Mouse (Mus musculus): Measurements from ENCODE around the gene Pakap. TPM values are rescaled to one million over a fixed set of nuclear protein-coding genes. Genes with fewer than 3 reads are reported as not detected.
A peak's percentile ranks its signal among the peaks of the same experiment; 100 is the strongest.
"Not testable (repeated sequence)": the region's sequence is repeated elsewhere in the genome, so short reads cannot be mapped to it uniquely, and the experiment has no call there.

The Pakap gene
- total RNA-seq, 2 experiments from 2014 or later: 6.7 to 7.0 TPM

DNA sequence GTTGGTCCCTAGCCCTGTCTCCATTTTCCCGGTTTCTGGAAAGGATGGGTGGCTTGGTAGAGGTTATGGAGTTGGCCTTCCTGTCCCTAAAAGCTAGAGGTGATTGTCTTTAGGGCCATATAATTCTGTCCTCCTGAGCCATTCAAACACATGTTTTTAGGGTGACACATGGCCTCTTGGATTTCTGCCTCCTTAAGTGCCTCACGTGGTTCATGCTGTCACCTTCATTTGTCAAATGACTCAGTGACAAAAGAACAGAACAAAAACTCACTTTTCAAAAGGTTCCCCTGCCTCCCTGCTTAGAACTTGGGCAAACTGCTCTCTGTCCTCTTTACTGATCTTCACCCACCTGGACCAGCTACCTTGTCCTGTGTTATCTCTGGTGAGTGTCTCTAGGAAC is 317.2 kb downstream of the Pakap start:
- DNase-seq: no peak

- no peak for DNase-seq
Measured at GRCm38 (mm10) chr4:57886066-57886887, 318.3 kb downstream of the Pakap start.

- no peak for DNase-seq
Measured at GRCm38 (mm10) chr4:57886888-57887230, 318.9 kb downstream of the Pakap start.

DNA sequence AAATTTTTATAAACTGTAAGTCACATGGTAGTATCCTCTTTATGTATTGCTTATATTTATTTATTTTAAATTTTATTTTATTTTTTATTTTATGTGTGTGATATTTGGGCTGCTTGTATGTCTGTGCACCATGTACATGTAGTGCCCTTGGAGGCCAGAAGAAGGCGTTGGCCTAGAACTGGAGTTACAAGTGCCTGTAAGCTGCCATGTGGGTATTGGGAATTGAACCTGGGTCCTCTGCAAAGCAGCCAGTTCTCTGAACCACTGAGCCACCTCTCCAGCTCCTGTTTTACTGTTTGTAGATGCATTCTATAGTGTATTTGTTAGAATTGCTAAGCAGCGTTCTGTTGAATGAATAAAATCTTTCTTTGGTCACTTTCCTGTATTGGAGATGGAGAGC is 320.3 kb downstream of the Pakap start:
- DNase-seq: no peak

DNA sequence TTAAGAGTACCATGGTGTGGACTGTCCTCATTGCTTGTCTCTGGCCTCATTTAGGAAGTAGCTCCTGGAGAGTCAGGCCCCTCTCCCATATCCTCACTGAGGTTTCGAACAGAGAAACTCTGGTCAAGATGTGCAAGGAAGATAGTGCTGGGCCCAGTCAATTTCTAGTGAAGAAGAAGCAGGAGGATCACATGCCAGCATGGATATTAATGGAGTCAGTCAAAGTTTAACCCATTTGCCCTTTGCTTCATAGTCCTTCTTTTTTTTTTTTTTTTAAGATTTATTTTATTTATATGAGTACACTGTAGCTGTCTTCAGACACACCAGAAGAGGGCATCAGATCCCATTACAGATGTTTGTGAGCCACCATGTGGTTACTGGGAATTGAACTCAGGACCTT is 321.0 kb downstream of the Pakap start:
- DNase-seq: not testable (repeated sequence)

DNA sequence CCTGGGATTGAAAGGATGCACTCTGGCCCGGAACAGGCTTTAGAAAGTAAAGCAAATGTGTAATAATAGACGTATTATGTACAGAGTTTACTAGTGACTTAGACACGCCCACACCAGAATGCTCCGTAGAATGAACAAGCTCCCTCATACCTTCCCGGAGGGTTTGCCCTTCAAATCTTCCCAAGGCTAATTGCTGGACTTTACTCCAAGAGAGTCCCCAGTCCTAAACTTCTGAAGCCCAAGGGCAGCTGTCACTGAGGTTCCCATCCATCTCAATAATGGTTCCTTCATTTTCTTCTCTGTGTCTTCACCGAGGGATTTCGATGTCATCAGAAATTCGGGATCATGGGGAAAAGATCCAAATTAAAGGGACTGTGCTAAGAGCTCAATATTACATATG is 321.8 kb downstream of the Pakap start:
- DNase-seq: no peak

DNA sequence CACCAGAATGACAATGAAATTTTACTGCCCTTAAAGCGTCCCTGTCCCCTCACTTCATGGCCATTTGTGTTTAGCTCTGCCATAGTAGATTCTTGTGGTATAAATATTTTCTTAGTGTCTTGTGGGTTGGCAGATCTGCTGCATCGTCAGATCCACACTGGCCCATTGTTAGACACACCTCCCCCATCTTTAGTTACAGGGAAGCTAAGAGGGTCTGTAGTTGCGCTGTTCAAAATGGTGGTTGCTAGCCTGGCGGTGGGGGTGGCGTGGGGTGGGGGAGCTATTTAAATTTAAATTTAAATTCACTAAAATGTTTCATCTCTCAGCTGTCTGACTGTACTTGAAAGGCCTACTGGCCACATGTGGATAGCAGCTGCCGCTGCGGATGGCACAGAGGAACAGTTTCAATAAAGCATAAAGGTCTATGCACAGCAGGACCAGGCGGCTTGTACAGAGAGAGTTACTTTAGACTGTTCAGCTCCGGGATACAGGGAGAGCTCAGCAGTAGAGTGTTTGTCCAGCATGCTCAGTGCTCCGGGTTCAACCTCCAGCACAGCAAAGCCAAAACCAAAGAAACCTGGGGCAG is 324.1 kb downstream of the Pakap start:
- DNase-seq: no peak

GRCm38 (mm10) chr4:57895140-57895539 is 327.2 kb downstream of the Pakap start:
- no peak for DNase-seq

- DNase-seq: no peak
Measured at GRCm38 (mm10) chr4:57895902-57896301, 327.9 kb downstream of the Pakap start.

DNA sequence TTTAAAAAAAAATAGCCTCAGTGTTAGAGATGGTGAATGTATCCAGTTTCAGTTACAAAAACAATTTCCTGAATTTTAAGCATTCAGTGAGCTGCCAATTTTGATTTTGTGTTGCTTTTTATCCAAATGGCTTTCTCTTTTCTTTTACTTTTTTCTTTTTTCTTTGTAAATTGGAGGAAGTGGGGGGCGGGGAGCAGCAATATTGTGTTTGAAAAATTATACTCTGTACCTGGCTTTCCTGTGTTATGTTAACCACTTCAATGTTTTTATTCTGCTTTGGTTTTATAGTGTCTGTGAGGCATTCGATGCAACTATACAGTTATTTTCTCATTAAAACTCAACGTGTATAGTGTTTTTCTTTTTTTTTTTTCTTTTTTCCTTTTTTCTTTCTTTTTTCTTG is 328.7 kb downstream of the Pakap start:
- no peak for DNase-seq

DNA sequence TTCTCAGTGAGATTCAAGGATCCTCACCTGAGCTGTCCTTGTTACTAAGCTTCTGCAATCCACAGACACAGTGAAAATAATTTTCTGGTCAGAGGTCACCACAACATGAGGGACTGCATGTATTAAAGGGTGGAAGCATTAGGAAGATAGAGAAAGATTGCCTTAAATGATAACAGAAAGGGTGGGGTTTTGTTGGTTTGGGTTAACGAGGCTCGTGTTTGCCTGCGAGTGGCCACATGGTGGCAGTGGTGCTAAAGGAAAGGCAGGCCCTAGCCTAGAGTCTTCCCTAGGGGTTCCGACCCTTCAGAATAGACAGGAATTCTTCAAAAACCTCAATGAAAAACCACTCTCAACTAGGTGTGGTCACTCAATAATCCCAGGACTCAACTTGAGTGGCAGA is 333.2 kb downstream of the Pakap start:
- DNase-seq: no peak

- no peak for DNase-seq
Measured at GRCm38 (mm10) chr4:57902619-57903018, 334.6 kb downstream of the Pakap start.

- DNase-seq: no peak
Measured at GRCm38 (mm10) chr4:57904211-57904610, 336.2 kb downstream of the Pakap start.

DNA sequence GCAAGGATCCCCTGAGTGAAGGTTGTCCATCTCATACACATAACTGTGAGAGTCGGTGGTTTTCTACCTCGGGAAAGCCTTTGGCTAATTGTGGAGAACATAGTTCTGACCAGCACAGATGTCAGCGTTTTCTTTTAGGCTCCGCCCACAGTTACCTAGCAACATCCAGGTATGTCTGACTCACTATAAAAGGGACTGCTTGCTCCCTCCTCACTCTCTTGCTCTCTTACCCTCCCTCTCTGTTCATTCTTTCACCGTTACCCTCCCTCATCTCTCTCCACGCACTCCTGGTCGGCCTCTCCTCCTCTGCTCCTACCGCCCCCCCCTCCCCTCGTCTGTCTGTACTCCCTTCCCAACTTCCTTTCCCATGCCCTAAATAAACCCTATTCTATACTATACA is 336.7 kb downstream of the Pakap start:
- no peak for DNase-seq

DNA sequence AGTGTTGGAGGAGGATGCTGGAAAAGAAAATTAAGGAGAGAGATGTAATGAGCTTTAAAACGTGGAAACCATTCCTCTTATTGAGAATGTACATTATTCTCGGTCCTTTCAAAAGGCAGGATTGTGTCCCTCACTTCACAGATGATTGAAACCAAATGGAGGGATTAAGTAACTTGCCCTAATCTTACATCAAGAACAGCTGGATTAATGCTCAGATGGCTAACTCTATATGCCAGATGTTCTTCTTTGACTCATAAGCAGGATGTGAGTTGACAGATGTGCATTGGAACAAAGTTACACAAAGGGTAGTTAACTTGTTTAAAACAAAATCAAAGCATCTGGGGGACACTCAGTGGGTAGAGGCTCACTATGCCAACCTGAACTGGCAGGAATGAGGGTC is 338.7 kb downstream of the Pakap start:
- DNase-seq: no peak

DNA sequence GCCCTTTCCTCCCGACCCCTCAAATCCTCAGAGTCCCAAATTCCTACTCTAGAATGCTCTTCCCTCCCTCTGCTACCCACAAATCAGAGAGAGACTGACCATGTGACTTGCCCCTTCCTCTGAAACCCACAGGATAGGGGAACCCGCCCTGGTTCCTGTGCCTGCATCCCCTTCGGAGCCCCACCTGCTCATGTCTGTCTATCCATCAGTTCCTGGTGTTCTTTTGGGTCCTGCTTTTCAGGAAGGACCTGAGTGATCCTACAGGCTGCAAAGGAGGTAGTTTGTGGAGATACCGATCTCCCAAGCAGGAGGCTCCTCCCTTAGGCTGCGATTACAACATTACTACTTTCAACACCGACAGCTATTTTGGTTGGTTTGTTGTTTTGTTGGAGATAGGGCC is 340.9 kb downstream of the Pakap start:
- DNase-seq: no peak

DNA sequence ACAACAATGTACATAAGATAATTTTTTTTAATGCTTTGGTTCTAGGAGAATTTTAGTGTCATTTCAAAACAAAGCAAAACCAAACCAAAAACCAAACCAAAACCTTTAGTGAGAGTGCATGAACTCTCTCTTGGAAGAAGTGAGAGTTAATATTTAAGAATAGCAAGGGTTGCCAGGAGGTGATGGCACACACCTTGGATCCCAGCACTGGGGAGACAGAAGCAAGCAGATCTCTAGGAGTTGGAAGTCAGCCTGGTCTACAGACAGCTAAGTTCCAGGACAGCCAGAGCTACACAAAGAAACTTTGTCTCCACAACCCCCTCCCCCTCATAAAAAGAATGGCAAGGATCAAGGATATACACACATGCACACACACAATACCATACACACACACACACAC is 345.0 kb downstream of the Pakap start:
- no peak for DNase-seq

DNA sequence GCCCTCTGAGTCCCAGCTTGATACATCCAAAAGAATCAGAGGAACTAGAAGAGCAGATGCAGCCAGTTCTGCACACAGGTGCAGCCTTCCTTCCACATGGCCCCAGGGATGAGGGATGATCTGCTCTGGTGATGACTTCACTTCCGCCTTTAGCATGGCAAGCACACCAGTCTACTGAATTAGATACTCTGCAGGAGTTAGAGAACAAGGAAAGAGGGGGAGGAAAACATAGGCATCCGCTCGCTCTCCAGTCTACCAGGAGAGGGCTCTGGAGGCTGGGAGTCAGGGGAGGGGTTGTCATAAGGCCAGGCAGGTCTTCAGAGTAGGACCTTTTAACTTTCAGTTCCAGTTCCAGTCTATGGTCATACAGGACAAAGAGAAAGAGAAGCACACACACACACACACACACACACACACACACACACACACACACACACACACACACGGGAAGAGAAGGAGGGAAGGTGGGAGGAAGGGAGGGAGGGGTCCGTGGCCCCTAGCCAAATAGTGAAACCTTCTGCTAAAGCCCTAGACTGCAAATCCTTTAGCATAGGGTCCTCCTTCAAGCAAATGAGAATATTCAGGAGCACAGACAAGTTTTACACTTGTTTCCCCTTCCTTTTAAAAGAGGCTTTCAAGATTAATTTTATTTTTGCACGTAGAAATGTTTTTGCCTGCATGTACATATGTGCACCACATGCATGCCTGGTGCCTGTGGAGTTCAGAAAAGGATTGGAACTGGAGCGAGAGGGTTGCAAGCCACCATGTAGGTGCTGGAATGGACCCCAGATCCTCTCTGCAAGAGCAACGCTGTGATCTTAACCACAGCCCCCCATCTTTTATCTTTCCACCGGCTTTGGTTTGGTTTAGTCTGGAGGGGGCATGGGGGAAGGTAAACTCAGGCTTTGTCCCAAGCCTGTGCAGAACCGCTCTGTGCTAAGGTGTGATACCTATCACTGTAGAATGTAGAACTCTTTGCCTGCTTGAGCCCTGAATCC is 346.5 kb downstream of the Pakap start:
- DNase-seq: no peak

- peak; percentile 31 for DNase-seq
Measured at GRCm38 (mm10) chr4:57915216-57915965, 347.4 kb downstream of the Pakap start.

GRCm38 (mm10) chr4:57916201-57916661 is 348.3 kb downstream of the Pakap start, which contains the start of gene D630039A03Rik:
Gene D630039A03Rik (minus strand): TSS chr4:57916297.
- DNase-seq: no peak

GRCm38 (mm10) chr4:57916711-57917110 is 348.7 kb downstream of the Pakap start:
- DNase-seq: no peak
